Mouse (Mus musculus) heart, postnatal 0 days (tissue): ENCODE measurements at regions not wholly inside any gene's neighbourhood (a gene's known extent, or its start where the extent isn't known, plus 50 kb on each side); places are given as distances from the start of the nearest gene placed in this dataset.

ENCODE experiments used
- CTCF ChIP-seq: IDR thresholded peaks from 2 replicates; pipeline ENCODE4 v1.5.1; 2016; ENCODE audit warnings: antibody characterized with exemption, control low read depth, low read depth
- EP300 ChIP-seq: IDR thresholded peaks from 2 replicates; pipeline ENCODE4 v1.6.1; 2016; ENCODE audit warnings: antibody characterized with exemption, low read depth

- TF ChIP-seq CTCF (no peak), EP300 (no peak)
These were observed 170.0 kb downstream of the Gxylt1 start for GRCm38 (mm10) chr15:93104936-93105335.
